Mouse (Mus musculus) cerebellum, postnatal 14 days (tissue): ENCODE measurements around the gene Adcy6.

ENCODE experiments used
- DNase-seq, 2 experiments: peaks; one replicate each; pipeline ENCODE4 v3.0.0; 2021; ENCODE audit warnings: mixed read lengths in 2 of 2

Gene Adcy6

DNA sequence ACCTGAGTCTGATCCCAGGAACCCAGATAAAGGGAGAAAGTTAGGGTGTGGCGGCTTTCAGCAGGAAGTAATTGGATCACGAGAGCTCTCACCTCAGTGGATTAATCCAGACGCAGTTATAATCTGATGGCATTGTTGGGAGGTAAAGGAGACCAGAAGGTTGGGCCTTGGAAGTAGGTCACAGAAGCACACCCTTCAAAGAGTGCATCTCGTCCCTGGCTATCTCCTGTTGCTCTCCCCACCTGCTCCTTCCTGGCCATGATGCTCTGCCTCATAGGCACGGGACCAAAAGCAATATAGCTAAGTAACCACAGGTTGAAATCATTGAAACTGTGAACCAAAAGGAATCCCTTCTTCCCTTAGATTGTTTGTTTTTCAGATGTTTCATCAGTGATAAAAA lies 52.7 kb downstream of the Adcy6 start:
- DNase-seq, result peak in 1 of 2 experiments; percentile 30

DNA sequence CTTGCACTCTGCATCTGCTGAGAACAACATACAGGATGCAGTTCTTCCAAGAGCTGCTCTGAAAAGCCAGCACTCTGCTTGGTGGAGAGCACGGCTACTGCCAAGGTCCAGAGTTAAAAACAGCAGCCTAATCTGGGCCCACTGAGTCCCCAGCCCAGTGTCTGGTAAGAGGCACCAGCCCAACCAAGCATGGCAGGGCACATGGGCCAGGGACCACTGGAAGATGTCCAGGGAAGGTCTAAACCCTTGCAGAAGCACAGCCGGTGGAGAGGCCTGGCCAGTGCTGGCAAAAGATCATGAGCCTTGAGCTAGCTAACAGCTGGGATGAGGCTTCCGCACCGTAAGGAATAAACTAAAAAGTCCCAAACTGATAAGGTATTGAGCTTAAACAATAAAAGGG lies 54.0 kb downstream of the Adcy6 start:
- DNase-seq, result no peak

DNA sequence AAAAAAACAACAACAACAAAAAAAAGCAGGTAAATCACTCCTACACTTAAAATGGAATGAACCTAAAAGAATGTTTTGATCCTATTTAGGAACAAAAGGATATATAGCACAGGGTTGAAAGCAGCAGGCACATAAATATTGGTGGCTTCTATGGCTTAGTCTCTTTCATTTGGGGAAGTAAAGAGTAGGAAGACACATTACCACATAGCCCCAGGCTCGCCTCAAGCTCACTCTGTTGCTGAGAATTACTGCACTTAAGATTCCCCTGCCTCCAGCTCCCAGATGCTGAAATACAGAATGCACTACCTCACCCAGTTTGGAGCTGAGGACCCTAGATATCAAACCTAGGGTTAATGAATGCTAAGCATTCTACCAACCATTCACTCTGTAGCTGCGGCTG lies 57.1 kb downstream of the Adcy6 start:
- no peak for DNase-seq

DNA sequence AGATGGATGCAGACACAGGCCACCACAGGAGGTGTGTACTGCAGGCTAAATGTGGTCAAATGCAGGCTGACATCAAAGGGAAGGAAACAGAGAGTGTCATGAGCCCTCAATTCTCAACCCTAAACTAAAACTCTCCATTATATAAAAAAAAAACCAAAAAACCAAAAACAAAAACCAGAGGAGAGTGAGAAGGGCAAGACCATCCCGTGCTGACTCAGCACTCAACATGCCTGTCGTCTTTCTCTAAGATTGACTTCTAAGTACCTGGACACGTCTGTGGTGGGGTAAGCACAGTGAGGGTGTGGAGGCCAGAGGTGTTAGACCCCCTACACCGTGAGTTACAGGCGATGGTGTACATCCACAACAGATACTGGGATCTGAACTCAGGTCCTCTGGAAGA lies 63.0 kb downstream of the Adcy6 start:
- DNase-seq, result no peak

DNA sequence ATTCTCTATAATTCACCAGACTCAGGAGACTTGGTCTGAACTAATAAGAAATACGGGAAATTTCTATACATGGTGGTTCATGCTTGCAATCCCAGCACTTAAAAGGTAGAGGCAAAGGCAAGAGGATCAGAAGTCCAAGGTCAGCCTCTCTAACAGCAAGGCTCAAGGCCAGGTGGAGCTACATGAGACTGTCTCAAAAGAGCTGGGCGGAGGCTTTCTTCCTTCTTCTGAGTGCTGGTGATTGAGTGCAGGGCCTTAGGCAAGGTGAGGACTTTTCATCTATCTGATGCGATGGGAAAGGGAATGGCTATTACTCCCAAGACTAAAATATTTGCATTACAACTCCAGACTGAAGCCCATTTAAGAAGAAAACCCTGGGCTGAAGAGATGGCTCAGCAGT lies 64.7 kb downstream of the Adcy6 start:
- DNase-seq, result no peak

DNA sequence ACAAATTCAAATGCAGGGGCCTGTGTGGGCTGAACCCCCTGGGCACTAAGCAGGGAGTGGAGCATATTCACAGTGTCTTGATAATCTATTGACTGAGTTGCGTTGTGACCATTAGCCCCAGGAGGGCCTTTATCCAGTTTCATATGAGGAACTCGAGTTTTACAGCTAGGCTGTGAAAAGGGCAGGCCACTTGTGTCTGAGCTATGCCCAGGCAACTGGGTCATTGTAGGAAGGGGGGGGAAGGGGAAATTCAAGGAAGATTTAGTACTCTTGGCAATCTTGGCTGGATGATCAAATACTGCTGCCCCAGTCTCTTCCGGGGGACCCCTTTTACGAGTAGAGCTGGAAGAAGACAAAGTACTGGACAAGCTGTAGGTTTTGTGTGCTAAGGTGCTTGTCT lies 66.5 kb downstream of the Adcy6 start:
- no peak for DNase-seq

DNA sequence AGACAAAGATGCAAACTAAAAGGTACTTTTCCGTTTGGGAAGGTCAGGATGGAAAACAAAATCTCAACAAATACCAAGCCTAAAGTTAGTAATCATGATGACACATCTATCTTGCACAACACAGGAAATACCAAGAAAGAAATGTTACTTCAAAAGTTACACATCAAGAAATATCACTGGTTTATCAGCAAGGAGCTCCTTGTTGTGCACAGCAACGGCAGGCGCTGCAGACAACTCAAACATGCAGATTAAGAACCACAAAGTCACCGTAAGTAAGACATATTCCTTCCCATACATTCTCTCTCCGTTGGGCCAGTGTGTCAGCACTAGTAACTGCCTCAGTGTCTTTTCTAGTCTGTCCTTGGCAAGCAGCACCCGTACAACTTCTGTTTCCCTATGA lies 68.8 kb downstream of the Adcy6 start:
- DNase-seq, result no peak
